ENCODE assay signal across 9 mouse cellular contexts in genomic region chr16:35156306-35156695, GRCm38 (mm10). TPM values are rescaled to one million over a fixed set of nuclear protein-coding genes. Genes with fewer than 3 reads are reported as not detected.
DNase-seq lines count a peak whose midpoint lies in the region; ATAC-seq and TF ChIP-seq lines count a peak whose summit lies in the region.
"Had no signal": no experiment of that assay in that cellular context is flagged by ENCODE, and none has a peak within 500 bp of the region (broad histone marks: within the 10 kb centered on the region; RNA-seq: fewer than 3 reads in every experiment).

No protein-coding gene starts in this region.

- 0 out of 2 replicates have a peak overlapping the region, but pooled peaks have one; percentile 80 for H3K27ac ChIP-seq in intestine, embryonic 15.5 days
- no peak overlapping the region for H3K27ac ChIP-seq in liver, embryonic 11.5 days (ENCODE audit: low read depth, low read length)
- no peak overlapping the region for H3K27ac ChIP-seq in midbrain, postnatal 0 days (ENCODE audit: low read depth, low read length)

- H3K9ac ChIP-seq in intestine, embryonic 15.5 days: peak overlapping the region; percentile 73
- no peak overlapping the region for H3K9ac ChIP-seq in liver, embryonic 11.5 days (ENCODE audit: low read depth, low read length)
- no peak overlapping the region for H3K9ac ChIP-seq in midbrain, postnatal 0 days (replicated peaks; ENCODE audit: low read length, poor library complexity, severe bottlenecking)

- DNase-seq in heart, adult 11 months: peak; percentile 94
- DNase-seq in heart, adult 9 months (ENCODE audit: low spot score in 2 of 2): no peak
- DNase-seq in cerebellum, adult 8-10 months: peak; percentile 30
- DNase-seq in gastrocnemius, adult 18-20 months (ENCODE audit: low spot score): peak; percentile 42
- DNase-seq in liver, embryonic 11.5 days (ENCODE audit: low spot score): peak; percentile 40
- DNase-seq in midbrain, postnatal 0 days (ENCODE audit: low spot score): peak; percentile 58
- peak; percentile 70 for DNase-seq in thymus, postnatal 0 days (ENCODE audit: low spot score)

- no peaks in the 10 kb centered on the region for H3K9me3 ChIP-seq in intestine, embryonic 15.5 days
- no peaks in the 10 kb centered on the region for H3K9me3 ChIP-seq in liver, embryonic 11.5 days (ENCODE audit: control insufficient read depth, low read length)
- H3K9me3 ChIP-seq in midbrain, postnatal 0 days (ENCODE audit: low read length): no peaks in the 10 kb centered on the region

- H3K4me3 ChIP-seq in intestine, embryonic 15.5 days (replicated peaks): peak overlapping the region; percentile 74
- H3K4me3 ChIP-seq in liver, embryonic 11.5 days (ENCODE audit: low read depth, low read length): peak overlapping the region; percentile 57
- peak overlapping the region; percentile 89 for H3K4me3 ChIP-seq in midbrain, postnatal 0 days (ENCODE audit: low read depth, low read length)

- no peaks in the 10 kb centered on the region for H3K36me3 ChIP-seq in intestine, embryonic 15.5 days
- H3K36me3 ChIP-seq in liver, embryonic 11.5 days (ENCODE audit: control insufficient read depth, insufficient read depth, low read length): no peaks in the 10 kb centered on the region
- no peaks in the 10 kb centered on the region for H3K36me3 ChIP-seq in midbrain, postnatal 0 days (ENCODE audit: insufficient read depth, low read length)

- 3% methylated on average over 48 of the region's 48 CpGs for WGBS in intestine, embryonic 15.5 days
- 3% methylated on average over 48 of the region's 48 CpGs for WGBS in liver, embryonic 11.5 days
- WGBS in midbrain, postnatal 0 days: 4% methylated on average over 43 of the region's 48 CpGs

- peak overlapping the region; percentile 98 for H3K4me2 ChIP-seq in intestine, embryonic 15.5 days (replicated peaks)
- H3K4me2 ChIP-seq in liver, embryonic 11.5 days: peak overlapping the region; percentile 77
- H3K4me2 ChIP-seq in midbrain, postnatal 0 days (ENCODE audit: low read depth, low read length, poor library complexity, severe bottlenecking): peak overlapping the region; percentile 81

- H3K4me1 ChIP-seq in intestine, embryonic 15.5 days (replicated peaks): peaks cover 40% of the 10 kb centered on the region
- H3K4me1 ChIP-seq in liver, embryonic 11.5 days (replicated peaks; ENCODE audit: control insufficient read depth, insufficient read depth, low read length): no peaks in the 10 kb centered on the region; the same call in 1 of the 2 replicates
- peaks cover 48% of the 10 kb centered on the region for H3K4me1 ChIP-seq in midbrain, postnatal 0 days (ENCODE audit: insufficient read depth, low read length)

- peak; percentile 11; the same call in 1 of the 2 replicates for ATAC-seq in intestine, embryonic 15.5 days
- ATAC-seq in liver, embryonic 11.5 days (replicated peaks; ENCODE audit: low FRiP score): no peak
- ATAC-seq in midbrain, postnatal 0 days (ENCODE audit: low FRiP score): no peak

- peak; percentile 58 for TF ChIP-seq CTCF in midbrain, postnatal 0 days (IDR thresholded peaks at IDR 0.05)

- H3K27me3 ChIP-seq in intestine, embryonic 15.5 days (replicated peaks): peaks cover 56% of the 10 kb centered on the region
- H3K27me3 ChIP-seq in liver, embryonic 11.5 days (replicated peaks; ENCODE audit: control insufficient read depth, insufficient read depth, low read length): peaks cover 85% of the 10 kb centered on the region
- peaks cover 3% of the 10 kb centered on the region for H3K27me3 ChIP-seq in midbrain, postnatal 0 days (ENCODE audit: insufficient read depth, low read length)

RNA-seq across cellular contexts. Expression of gene Adcy5, which starts 1.6 kb away (rescaled TPM):
- 1 to 10 TPM; 1.9 TPM for total RNA-seq in gastrocnemius, adult 18-20 months (2021)
- 2.0 and 2.8 TPM in 2 replicates for polyA plus RNA-seq in intestine, embryonic 15.5 days (2015; fragmentation: Nextera tagmentation; extraction: Ambion mirVana)
- polyA plus RNA-seq in liver, embryonic 11.5 days (2014; fragmentation: Nextera tagmentation; extraction: Ambion mirVana): 0.48 and 0.52 TPM in 2 replicates
- total RNA-seq in midbrain, postnatal 0 days (2014; rRNA removed): 73.9 and 77.3 TPM in 2 replicates
- polyA plus RNA-seq in midbrain, postnatal 0 days (2015; fragmentation: Nextera tagmentation; extraction: Ambion mirVana): 6.9 and 7.5 TPM in 2 replicates
- polyA plus RNA-seq in thymus, postnatal 0 days (2015; fragmentation: Nextera tagmentation; extraction: Ambion mirVana): 0.49 and 0.57 TPM in 2 replicates
- total RNA-seq: hematopoietic stem cell, adult 5-6 weeks had no signal

Comparison
In these comparisons a context has a peak if more than half of its experiments do, and no peak if none do; other contexts are left out.
1. DNase-seq: peak in heart, adult 11 months (single experiment), cerebellum, adult 8-10 months (single experiment), gastrocnemius, adult 18-20 months (single experiment), liver, embryonic 11.5 days (single experiment), midbrain, postnatal 0 days (single experiment) and thymus, postnatal 0 days (single experiment); none in heart, adult 9 months (0 of 2).
2. Peak in every context shown above with its lines, with median percentiles within 50 percentile points of each other: H3K4me2 ChIP-seq and H3K4me3 ChIP-seq.